Mouse (Mus musculus) forebrain, embryonic 15.5 days (tissue): ENCODE results near the gene Abcf3. TPM values are rescaled to one million over a fixed set of nuclear protein-coding genes. Genes with fewer than 3 reads are reported as not detected.

ENCODE experiments used
- ATAC-seq: fragments of 200-750 bp; cut with Nextera tagmentation; replicated peaks from 2 replicates; pipeline ENCODE4 v1.8.0; 2017; ENCODE audit warnings: mild to moderate bottlenecking, moderate TSS enrichment, moderate library complexity
- H3K27ac ChIP-seq: fragments of 300-500 bp; sonication (generic); replicated peaks from 2 replicates; pipeline ENCODE4 v1.5.1; 2015; ENCODE audit warnings: mild to moderate bottlenecking, inconsistent platforms
- H3K27me3 ChIP-seq: fragments of 300-500 bp; sonication (generic); 2 replicates; pipeline ENCODE4 v1.6.1; 2015; ENCODE audit warnings: inconsistent platforms
- H3K36me3 ChIP-seq: fragments of 300-500 bp; sonication (generic); 2 replicates; pipeline ENCODE4 v1.6.1; 2015; ENCODE audit warnings: mild to moderate bottlenecking, inconsistent platforms
- H3K4me1 ChIP-seq: fragments of 300-500 bp; sonication (generic); 2 replicates; pipeline ENCODE4 v1.6.1; 2015; ENCODE audit warnings: inconsistent platforms
- H3K4me2 ChIP-seq: fragments of 300-500 bp; sonication (generic); replicated peaks from 2 replicates; pipeline ENCODE4 v1.6.1; 2015; ENCODE audit warnings: mild to moderate bottlenecking, inconsistent platforms
- H3K4me3 ChIP-seq: fragments of 300-500 bp; sonication (generic); 2 replicates; pipeline ENCODE4 v1.5.1; 2015; ENCODE audit warnings: mild to moderate bottlenecking, inconsistent platforms
- H3K9ac ChIP-seq: fragments of 300-500 bp; sonication (generic); replicated peaks from 2 replicates; pipeline ENCODE4 v1.6.1; 2015; ENCODE audit warnings: mild to moderate bottlenecking, inconsistent platforms
- H3K9me3 ChIP-seq: fragments of 300-500 bp; sonication (generic); 2 replicates; pipeline ENCODE4 v1.6.1; 2016; ENCODE audit warnings: inconsistent platforms
- WGBS: fragments of 180-500 bp; shearing (Covaris S2); methylation state at CpG from one replicate; pipeline ENCODE4 v1.1.7; 2015; ENCODE audit warnings: mixed read lengths; 5-methylcytosine and 5-hydroxymethylcytosine counted together
- polyA plus RNA-seq: library from polyadenylated mRNA; unstranded; fragments of >200 nt; fragmentation: Nextera tagmentation; extraction: Ambion mirVana; gene quantifications from 2 replicates; pipeline ENCODE4 v1.2.1, GENCODE M21; 2015

Gene Abcf3
- 74.0 and 74.5 TPM in 2 replicates for polyA plus RNA-seq

DNA sequence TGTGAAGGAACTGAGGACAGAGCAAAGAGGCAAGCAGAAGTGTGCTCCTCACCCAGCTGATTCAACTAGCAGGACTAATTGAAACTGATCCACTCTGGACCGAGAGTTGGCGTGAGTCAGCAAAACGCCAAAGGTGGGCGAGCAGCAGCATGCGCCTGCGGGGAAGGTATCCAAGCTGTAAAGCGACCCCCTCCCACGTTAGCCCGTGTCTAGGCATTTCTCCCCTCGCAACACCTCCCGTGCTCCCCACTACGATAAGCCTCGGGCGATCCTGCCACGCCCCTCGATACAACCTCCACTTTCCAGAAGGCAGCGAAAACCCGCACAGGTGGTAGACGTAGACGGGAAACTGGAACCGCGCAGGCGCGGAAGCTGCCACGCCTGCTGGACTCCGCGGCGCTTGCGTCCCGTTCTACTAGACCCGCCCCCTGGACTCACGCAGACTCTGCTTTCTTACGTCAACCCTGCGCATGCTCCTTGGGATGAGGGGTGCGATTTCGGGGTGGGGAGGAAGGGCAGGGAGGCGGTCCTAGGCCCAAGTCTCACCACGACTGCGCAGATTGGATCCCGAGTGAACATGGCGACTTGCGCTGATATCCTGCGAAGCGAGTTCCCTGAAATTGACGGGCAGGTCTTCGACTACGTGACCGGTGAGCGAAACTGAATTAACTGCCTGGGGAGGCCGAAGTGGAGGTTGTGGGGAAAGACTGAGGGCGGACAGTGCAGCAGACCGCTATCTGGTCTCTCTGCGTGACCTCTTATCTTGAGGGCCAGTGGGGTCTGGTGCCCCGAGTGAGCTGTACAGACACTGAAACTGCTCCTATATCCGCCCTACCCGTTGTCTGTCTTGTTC lies at the start of gene Abcf3:
Gene Abcf3, plus strand, starts transcription at position 482 of the 853 bp plus-strand sequence.
- peaks cover 47% of the 10 kb centered on the region for H3K36me3 ChIP-seq

DNA sequence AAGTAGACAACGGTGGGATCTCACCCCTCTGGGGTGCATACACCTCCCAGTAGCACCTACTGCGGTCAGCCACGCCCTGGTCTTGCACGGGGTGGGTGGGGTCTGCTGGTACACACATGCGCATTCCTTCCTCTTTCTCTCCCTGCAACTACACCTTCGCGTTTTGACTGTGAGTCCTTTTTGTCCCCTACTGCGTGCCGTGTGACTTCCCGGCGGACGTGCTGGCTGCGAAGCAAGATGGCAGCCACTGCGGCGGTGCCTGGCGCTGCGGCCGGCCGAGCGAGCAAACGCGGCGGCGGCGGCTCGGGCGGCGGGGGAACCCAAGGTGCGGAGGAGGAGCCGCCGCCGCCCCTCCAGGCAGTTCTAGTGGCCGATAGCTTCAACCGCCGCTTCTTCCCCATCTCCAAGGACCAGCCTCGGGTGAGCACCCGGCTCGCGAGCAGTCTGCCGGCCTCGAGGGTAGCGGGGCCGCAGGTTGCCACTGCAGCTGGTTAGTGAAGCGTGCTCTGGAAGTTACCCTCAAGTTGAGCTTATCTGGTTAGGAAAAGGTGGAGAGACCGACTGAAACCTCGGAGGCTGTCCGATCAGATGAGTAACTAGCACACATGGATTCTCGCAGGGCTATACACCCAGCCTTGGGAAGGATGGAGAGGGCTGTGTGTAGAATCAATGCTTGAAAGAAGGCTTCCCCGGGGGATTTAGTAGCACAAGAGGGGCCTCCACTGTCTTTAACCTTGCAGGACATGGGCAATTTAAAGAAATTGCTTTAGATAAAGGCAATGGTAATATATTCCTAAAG lies 49.5 kb upstream of the Abcf3 start, which contains the start of gene Eif2b5:
Gene Eif2b5, plus strand, starts transcription at position 141 of the 799 bp plus-strand sequence.
- Histone ChIP-seq H3K36me3 (peaks cover 30% of the 10 kb centered on the region), H3K27ac (peak within 1 kb of the TSS; percentile 85), H3K4me1 (peaks cover 23% of the 10 kb centered on the region), H3K9me3 (no peaks in the 10 kb centered on the region), H3K4me2 (peak within 1 kb of the TSS; percentile 85), H3K9ac (peak within 1 kb of the TSS; percentile 93), H3K27me3 (0 out of 2 replicates have a peak, but pooled peaks cover 15% of the 10 kb centered on the region), H3K4me3 (peak within 1 kb of the TSS; percentile 81)
- peak; percentile 95 for ATAC-seq
- WGBS, result under 1% methylated on average over 49 of the region's 49 CpGs

More for the DNA sequence above, at the start of gene Abcf3:
- ATAC-seq, result peak; percentile 99
- H3K4me3 ChIP-seq, result peak within 1 kb of the TSS; percentile 61
- peaks cover 16% of the 10 kb centered on the region for H3K4me1 ChIP-seq
- no peaks in the 10 kb centered on the region for H3K27me3 ChIP-seq
- H3K4me2 ChIP-seq, result peak within 1 kb of the TSS; percentile 73
- WGBS, result under 1% methylated on average over 56 of the region's 56 CpGs
- H3K9ac ChIP-seq, result peak within 1 kb of the TSS; percentile 74
- no peaks in the 10 kb centered on the region for H3K9me3 ChIP-seq
- H3K27ac ChIP-seq, result peak within 1 kb of the TSS; percentile 71

DNA sequence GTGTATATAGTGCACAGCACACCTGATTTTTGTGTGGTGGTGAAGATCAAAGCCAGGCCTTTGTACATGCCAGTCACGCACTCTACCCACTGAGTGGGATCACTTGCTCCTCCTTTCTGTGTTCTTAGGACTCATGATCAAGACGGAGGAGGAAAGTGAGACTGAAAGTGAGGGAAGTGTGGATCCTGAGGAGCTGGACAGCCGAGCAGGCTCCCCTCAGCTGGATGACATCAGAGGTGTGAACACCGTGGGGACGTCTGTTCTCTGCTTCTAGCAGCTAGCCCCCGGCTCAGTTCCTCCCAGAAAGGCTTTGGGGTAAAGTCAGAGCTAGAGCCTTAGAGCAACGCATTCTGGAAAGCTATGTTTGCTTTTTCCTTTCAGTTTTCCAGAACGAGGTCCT lies 42.4 kb upstream of the Abcf3 start:
- Histone ChIP-seq H3K4me2 (no peak overlapping the region), H3K4me1 (no peaks in the 10 kb centered on the region), H3K36me3 (peaks cover 98% of the 10 kb centered on the region), H3K9me3 (no peaks in the 10 kb centered on the region), H3K9ac (no peak overlapping the region), H3K4me3 (no peak overlapping the region), H3K27me3 (no peaks in the 10 kb centered on the region), H3K27ac (no peak overlapping the region)
- WGBS, result 84% methylated on average over 8 of the region's 8 CpGs
- ATAC-seq, result no peak

DNA sequence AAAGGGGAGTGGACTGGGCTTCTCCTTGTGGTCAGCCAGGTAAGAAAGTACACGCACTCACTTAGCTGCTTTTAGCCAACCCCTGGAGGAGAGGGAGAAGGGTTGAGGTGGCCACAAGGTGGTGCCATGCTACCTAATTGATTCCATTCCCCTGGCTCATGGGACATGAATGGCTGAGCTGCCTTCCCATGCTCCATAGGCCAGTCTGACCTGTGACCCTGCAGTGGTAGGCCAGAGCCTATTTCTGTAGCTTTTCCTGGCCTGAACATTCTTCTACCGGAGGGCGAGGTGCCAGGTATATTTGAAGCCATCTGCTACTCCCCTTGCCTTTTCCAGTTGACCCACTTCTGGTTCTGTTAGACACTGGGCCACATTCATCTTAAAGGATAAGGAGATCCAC lies 39.0 kb upstream of the Abcf3 start:
- Histone ChIP-seq H3K4me3 (no peak overlapping the region), H3K9me3 (no peaks in the 10 kb centered on the region), H3K36me3 (peaks cover 71% of the 10 kb centered on the region), H3K27me3 (no peaks in the 10 kb centered on the region), H3K9ac (no peak overlapping the region), H3K27ac (no peak overlapping the region), H3K4me1 (no peaks in the 10 kb centered on the region), H3K4me2 (no peak overlapping the region)
- 0 out of 2 replicates have a peak, but pooled peaks have one; percentile 46 for ATAC-seq
- 78% methylated on average over 3 of the region's 3 CpGs for WGBS

DNA sequence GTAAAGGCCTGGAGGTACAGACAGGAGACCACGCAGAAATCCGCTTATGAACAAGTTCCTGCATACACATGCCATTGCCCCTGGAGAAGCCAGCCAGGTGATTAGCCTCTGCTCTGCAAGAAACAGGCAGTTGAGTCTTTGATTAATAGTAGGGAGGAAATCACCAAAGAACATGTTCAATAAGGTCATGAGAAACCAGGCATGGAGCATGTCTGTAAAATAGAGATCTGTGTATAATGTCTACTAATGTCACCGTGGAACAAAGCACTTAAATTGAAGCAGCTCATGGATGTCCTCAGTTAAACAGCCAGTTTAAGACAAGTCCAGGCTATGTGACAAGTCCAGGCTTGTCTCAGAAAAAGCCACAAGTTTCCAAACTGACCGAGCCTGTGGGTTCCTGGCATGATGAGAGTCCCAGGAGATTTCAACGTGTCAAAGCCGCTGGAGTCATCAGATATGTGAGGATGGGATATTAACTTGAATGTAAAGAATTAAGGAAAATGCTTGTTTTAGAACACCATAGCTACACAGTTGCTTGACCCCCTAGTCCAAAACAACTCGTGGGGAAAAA lies 37.0 kb upstream of the Abcf3 start:
- no peaks in the 10 kb centered on the region for H3K27me3 ChIP-seq
- H3K27ac ChIP-seq, result no peak overlapping the region
- WGBS, result 92% methylated on average over 7 of the region's 7 CpGs
- H3K4me2 ChIP-seq, result no peak overlapping the region
- H3K36me3 ChIP-seq, result peaks cover 51% of the 10 kb centered on the region
- ATAC-seq, result no peak
- no peak overlapping the region for H3K9ac ChIP-seq
- H3K4me1 ChIP-seq, result 0 out of 2 replicates have a peak, but pooled peaks cover 2% of the 10 kb centered on the region
- no peak overlapping the region for H3K4me3 ChIP-seq
- no peaks in the 10 kb centered on the region for H3K9me3 ChIP-seq

DNA sequence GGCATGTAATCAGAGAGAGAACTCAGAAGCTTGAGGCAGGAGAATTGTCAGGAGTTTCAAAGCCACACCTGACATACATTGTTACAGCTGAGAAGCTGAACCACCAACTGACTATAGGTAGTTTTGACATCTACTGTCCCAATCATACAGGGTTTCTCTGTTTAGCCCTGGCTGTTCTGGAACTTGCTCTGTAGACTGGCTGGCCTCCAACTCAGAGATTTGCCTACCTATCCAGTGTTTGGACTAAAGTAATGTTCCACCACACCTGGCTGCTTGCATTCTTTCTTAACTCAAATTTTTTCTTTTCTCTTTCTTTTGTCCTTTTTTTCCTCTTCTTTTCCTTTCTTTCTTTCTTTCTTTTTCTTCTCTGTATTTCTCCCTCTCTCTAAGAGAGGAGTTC lies 32.3 kb upstream of the Abcf3 start:
- H3K27ac ChIP-seq, result peak overlapping the region; percentile 89
- peak overlapping the region; percentile 80 for H3K4me2 ChIP-seq
- no peaks in the 10 kb centered on the region for H3K9me3 ChIP-seq
- H3K4me3 ChIP-seq, result peak overlapping the region; percentile 69
- peaks cover 24% of the 10 kb centered on the region for H3K4me1 ChIP-seq
- no peak for ATAC-seq
- no peaks in the 10 kb centered on the region for H3K27me3 ChIP-seq
- H3K9ac ChIP-seq, result peak overlapping the region; percentile 94
- H3K36me3 ChIP-seq, result peaks cover 6% of the 10 kb centered on the region

DNA sequence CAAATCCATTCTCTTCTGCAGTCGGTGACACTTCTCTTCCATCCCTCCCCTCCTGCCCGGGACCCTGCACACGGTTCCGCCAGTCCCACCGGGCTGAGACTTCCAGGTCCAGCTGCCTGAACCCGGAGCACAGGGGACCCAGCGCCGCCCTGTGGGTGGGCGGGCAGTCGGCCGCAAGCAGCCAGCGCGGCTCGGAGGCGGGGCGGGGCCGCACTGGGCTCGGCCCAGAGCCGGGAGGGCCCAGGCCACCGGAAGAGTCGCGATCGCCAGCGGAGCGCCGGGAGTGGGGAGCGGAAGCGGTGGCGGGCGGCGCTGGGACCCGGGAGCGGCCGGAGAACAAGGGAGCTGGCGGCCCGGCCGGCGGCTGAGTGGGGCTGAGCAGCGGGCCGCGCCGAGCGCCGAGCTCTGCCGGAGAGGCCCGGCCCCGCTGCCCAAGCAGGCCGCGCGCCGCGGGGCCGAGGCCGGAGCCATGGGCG lies 31.6 kb upstream of the Abcf3 start, which contains the start of gene Dvl3:
Gene Dvl3, plus strand, starts transcription at position 257 of the 476 bp plus-strand sequence.
- 1% methylated on average over 39 of the region's 55 CpGs for WGBS

DNA sequence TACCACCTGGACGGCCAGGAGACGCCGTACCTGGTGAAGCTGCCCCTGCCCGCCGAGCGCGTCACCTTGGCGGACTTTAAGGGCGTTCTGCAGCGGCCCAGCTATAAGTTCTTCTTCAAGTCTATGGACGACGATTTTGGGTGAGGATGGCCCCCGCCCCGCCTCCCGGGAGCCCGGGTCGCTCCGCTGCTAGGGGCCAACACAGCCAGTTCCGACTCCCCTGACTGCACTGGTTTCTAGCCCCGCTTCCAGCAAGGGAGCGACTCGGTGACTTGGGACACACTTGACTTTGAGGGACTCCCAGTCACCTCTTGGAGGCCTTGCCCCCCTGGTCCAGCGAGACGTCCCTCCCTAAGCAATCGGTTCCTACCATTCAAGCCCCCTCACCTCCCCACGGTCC lies 31.2 kb upstream of the Abcf3 start:
- peak overlapping the region; percentile 94 for H3K9ac ChIP-seq
- peaks cover 24% of the 10 kb centered on the region for H3K4me1 ChIP-seq
- peak overlapping the region; percentile 80 for H3K4me2 ChIP-seq
- peak overlapping the region; percentile 89 for H3K27ac ChIP-seq
- H3K4me3 ChIP-seq, result peak overlapping the region; percentile 69
- peaks cover 3% of the 10 kb centered on the region; the same call in 1 of the 2 replicates for H3K36me3 ChIP-seq
- under 1% methylated on average over 26 of the region's 26 CpGs for WGBS
- peak; percentile 38; the same call in 1 of the 2 replicates for ATAC-seq
- H3K9me3 ChIP-seq, result no peaks in the 10 kb centered on the region
- no peaks in the 10 kb centered on the region for H3K27me3 ChIP-seq

More for the DNA sequence above, 31.6 kb upstream of the Abcf3 start, which contains the start of gene Dvl3:
- Histone ChIP-seq H3K27ac (peak within 1 kb of the TSS; percentile 89), H3K4me3 (peak within 1 kb of the TSS; percentile 69), H3K36me3 (peaks cover under 1% of the 10 kb centered on the region; the same call in 1 of the 2 replicates), H3K9me3 (no peaks in the 10 kb centered on the region), H3K9ac (peak within 1 kb of the TSS; percentile 94), H3K4me1 (peaks cover 24% of the 10 kb centered on the region), H3K4me2 (peak within 1 kb of the TSS; percentile 80), H3K27me3 (no peaks in the 10 kb centered on the region)
- peak; percentile 96 for ATAC-seq

DNA sequence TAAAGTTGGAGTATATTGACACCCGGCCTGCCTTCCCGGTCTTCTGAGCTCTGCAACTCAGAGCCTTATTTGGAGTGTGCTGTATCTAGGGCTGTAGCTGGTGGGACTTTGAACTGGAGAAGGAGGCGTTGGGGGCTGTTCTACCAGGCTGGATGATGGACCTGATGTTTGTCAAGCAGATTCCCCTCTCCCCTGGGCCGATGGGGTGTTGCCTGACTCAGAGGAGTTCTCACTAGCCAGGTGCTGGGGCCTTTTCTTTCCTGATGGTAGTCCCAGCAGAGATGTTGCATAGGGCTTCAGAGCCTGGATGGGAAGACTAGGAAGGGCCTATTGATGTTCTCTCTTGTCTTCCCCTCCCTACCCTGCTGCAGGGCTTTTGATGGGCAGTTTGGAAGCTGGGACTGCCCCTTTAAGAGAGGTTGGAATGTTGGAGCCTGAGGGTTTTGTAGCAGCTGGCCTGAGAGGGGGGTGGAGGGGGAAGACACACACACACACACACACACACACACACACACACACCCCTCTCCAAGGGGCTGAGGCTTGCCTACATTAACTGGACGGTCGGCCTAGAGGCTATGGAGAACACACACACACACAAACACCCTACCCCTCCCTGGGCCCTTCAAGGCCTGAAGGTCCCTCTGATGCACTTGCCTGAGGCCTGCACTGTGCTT lies 30.5 kb upstream of the Abcf3 start:
- Histone ChIP-seq H3K27ac (peak overlapping the region; percentile 89), H3K9ac (peak overlapping the region; percentile 94), H3K27me3 (no peaks in the 10 kb centered on the region), H3K4me1 (peaks cover 24% of the 10 kb centered on the region), H3K4me2 (peak overlapping the region; percentile 80), H3K4me3 (peak overlapping the region; percentile 69), H3K9me3 (no peaks in the 10 kb centered on the region), H3K36me3 (peaks cover 3% of the 10 kb centered on the region)
- 0% methylated on average over 6 of the region's 6 CpGs for whole genome bisulfite sequencing
- ATAC-seq, result peak; percentile 32

DNA sequence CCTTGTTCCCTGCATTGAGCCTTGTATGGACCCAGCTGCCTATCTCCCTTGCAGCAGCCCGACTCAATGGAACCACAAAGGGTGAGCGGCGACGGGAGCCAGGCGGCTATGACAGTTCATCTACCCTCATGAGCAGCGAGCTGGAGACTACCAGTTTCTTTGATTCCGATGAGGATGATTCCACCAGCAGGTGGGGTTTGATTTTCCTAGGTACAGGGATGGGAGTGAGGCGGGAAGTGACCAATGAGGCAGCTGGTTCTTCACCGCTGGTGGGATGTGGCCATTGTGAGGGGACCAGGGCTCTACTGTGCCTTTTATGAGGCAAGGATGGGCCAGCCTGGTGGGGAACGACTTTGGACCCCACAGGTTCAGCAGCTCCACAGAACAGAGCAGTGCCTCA lies 24.5 kb upstream of the Abcf3 start:
- WGBS, result 81% methylated on average over 10 of the region's 10 CpGs
- no peak overlapping the region for H3K4me2 ChIP-seq
- H3K9ac ChIP-seq, result no peak overlapping the region
- no peak overlapping the region for H3K4me3 ChIP-seq
- no peaks in the 10 kb centered on the region for H3K27me3 ChIP-seq
- ATAC-seq, result no peak
- no peak overlapping the region for H3K27ac ChIP-seq
- peaks cover 13% of the 10 kb centered on the region for H3K4me1 ChIP-seq
- H3K9me3 ChIP-seq, result no peaks in the 10 kb centered on the region
- H3K36me3 ChIP-seq, result peaks cover 61% of the 10 kb centered on the region

DNA sequence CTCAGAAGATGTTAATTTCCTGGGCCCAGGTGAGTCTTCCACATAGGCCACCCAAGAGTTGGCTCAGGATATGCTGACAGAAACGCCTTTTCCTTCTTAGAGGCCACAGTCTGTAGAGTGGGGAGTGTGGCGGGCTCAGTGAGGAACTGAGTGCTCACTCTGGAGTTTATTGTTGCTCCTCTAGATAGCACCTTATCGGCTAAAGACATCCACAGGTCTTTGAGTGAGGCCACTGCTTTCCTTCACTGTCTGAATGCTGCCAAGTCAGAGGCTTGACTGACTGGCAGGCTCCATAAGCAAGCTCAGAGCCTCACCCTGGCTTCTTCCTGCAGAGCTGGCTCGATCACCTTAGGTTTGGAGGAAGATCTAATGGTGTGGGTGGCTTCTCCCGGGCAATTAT lies 19.6 kb upstream of the Abcf3 start:
- no peaks in the 10 kb centered on the region for H3K9me3 ChIP-seq
- ATAC-seq, result no peak
- H3K4me2 ChIP-seq, result no peak overlapping the region
- no peak overlapping the region for H3K9ac ChIP-seq
- H3K4me1 ChIP-seq, result peaks cover 11% of the 10 kb centered on the region
- no peaks in the 10 kb centered on the region for H3K27me3 ChIP-seq
- WGBS, result 74% methylated on average over 5 of the region's 5 CpGs
- H3K36me3 ChIP-seq, result peaks cover 84% of the 10 kb centered on the region
- H3K4me3 ChIP-seq, result no peak overlapping the region
- peak overlapping the region; percentile 66 for H3K27ac ChIP-seq
